Mouse (Mus musculus) liver, embryonic 16.5 days (tissue): ENCODE measurements around the gene Gm5592. TPM values are rescaled to one million over a fixed set of nuclear protein-coding genes. Genes with fewer than 3 reads are reported as not detected.
"Not testable (repeated sequence)": the region's sequence is repeated elsewhere in the genome, so short reads cannot be mapped to it uniquely, and the experiment has no call there.

Experiments used
- ATAC-seq: fragments of 200-750 bp; cut with Nextera tagmentation; 2 replicates; pipeline ENCODE4 v1.8.0; 2017; ENCODE audit warnings: low read depth, mild to moderate bottlenecking, moderate number of reproducible peaks, moderate library complexity
- H3K27ac ChIP-seq: fragments of 300-500 bp; sonication (generic); 2 replicates; pipeline ENCODE4 v1.5.1; 2014; ENCODE audit warnings: mild to moderate bottlenecking, low read length
- H3K27me3 ChIP-seq: fragments of 300-500 bp; sonication (generic); 2 replicates; pipeline ENCODE4 v1.6.1; 2014; ENCODE audit warnings: low read depth, low read length, mixed read lengths; ENCODE audit not compliant: control insufficient read depth, insufficient read depth
- H3K36me3 ChIP-seq: fragments of 300-500 bp; sonication (generic); 2 replicates; pipeline ENCODE4 v1.6.1; 2014; ENCODE audit warnings: mild to moderate bottlenecking; ENCODE audit not compliant: control insufficient read depth, insufficient read depth
- H3K4me1 ChIP-seq: fragments of 300-500 bp; sonication (generic); 2 replicates; pipeline ENCODE4 v1.6.1; 2014; ENCODE audit warnings: low read depth, low read length, mixed read lengths; ENCODE audit not compliant: control insufficient read depth
- H3K4me2 ChIP-seq: fragments of 300-500 bp; sonication (generic); 2 replicates; pipeline ENCODE4 v1.6.1; 2014; ENCODE audit warnings: low read depth, low read length, mixed read lengths
- H3K4me3 ChIP-seq: fragments of 300-500 bp; sonication (generic); 2 replicates; pipeline ENCODE4 v1.5.1; 2014; ENCODE audit warnings: low read depth, mild to moderate bottlenecking, low read length
- H3K9ac ChIP-seq: fragments of 300-500 bp; sonication (generic); 2 replicates; pipeline ENCODE4 v1.6.1; 2014; ENCODE audit warnings: low read depth, low read length
- H3K9me3 ChIP-seq: fragments of 300-500 bp; sonication (generic); replicated peaks from 2 replicates; pipeline ENCODE4 v1.6.1; 2016; ENCODE audit warnings: low read length; ENCODE audit not compliant: control insufficient read depth
- WGBS: fragments of 180-500 bp; shearing (Covaris S2); extraction: QIAGEN DNeasy Blood & Tissue Kit; methylation state at CpG from one replicate; pipeline ENCODE4 v1.1.7; 2014; ENCODE audit not compliant: insufficient replicate concordance; 5-methylcytosine and 5-hydroxymethylcytosine counted together
- polyA plus RNA-seq: library from polyadenylated mRNA; unstranded; fragments of >200 nt; fragmentation: Nextera tagmentation; extraction: Ambion mirVana; gene quantifications from 2 replicates; pipeline ENCODE4 v1.2.1, GENCODE M21; 2015

Gene Gm5592
- polyA plus RNA-seq, result not detected in 2 replicates

DNA sequence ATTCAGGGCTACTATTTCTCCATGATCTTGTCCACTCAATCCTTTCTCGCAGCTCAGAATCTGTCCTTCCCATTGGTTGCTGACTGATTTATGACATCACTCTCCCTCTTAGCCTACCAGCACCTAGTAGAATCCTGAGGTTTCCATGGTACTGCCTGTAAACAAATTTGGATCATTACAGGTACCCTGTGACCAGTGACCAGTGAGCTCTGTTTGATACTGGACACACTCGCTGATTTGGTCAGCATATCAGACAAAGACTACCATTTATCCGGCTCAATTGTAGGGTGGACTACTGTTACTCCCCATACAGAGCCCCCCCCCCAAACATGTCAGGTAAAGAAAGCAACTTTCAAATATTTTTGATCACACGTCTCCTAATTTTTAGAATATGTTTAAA is at the start of gene Gm5592:
TSS of gene Gm5592 (plus strand) at position 301 of the 400 bp plus-strand sequence.
- not testable (repeated sequence) for H3K27me3 ChIP-seq, H3K4me3 ChIP-seq, H3K9ac ChIP-seq, H3K9me3 ChIP-seq, ATAC-seq, H3K4me2 ChIP-seq, H3K36me3 ChIP-seq, H3K27ac ChIP-seq, H3K4me1 ChIP-seq
- 69% methylated on average over 4 of the region's 4 CpGs for WGBS

- not testable (repeated sequence) for ATAC-seq, H3K27ac ChIP-seq, H3K4me1 ChIP-seq, H3K9me3 ChIP-seq, H3K36me3 ChIP-seq, H3K4me3 ChIP-seq, H3K4me2 ChIP-seq, H3K9ac ChIP-seq, H3K27me3 ChIP-seq
- 78% methylated on average over 2 of the region's 2 CpGs for WGBS
Measured at GRCm38 (mm10) chr7:41155806-41156205, 2.2 kb downstream of the Gm5592 start.

GRCm38 (mm10) chr7:41157879-41158278 is 4.2 kb downstream of the Gm5592 start:
- H3K36me3 ChIP-seq, H3K27me3 ChIP-seq, H3K4me2 ChIP-seq, ATAC-seq, H3K9me3 ChIP-seq, H3K27ac ChIP-seq, H3K9ac ChIP-seq, H3K4me3 ChIP-seq, H3K4me1 ChIP-seq: not testable (repeated sequence)
- WGBS, result no CpG with 5 or more reads among the region's 1 CpGs

GRCm38 (mm10) chr7:41158562-41158961 is 4.9 kb downstream of the Gm5592 start:
- H3K4me2 ChIP-seq, H3K36me3 ChIP-seq, H3K9ac ChIP-seq, ATAC-seq, H3K4me1 ChIP-seq, H3K9me3 ChIP-seq, H3K27me3 ChIP-seq, H3K4me3 ChIP-seq, H3K27ac ChIP-seq: not testable (repeated sequence)
- 44% methylated on average over 2 of the region's 2 CpGs for WGBS

DNA sequence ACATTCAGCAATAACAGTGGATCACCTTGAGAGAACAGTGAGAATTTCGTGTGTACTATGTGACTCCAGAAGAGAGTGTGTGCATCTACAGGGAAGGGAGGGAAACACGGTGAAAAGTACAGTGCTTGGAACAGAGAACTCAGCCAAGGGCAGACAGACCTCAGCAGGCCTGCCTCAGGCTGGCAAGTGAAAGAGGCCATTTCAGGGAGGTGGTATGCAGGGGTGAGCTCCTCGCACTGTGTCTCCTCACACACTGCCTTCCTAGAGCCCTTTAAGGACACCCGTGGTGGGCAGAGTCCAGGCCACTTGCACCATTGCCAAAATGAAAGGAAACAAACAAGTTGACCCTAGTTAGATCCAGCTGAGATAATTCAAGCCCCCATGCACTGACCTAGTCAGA is 40.0 kb downstream of the Gm5592 start:
- Histone ChIP-seq H3K4me1 (no peaks in the 10 kb centered on the region), H3K9ac (no peak overlapping the region), H3K4me2 (no peak overlapping the region), H3K9me3 (no peaks in the 10 kb centered on the region), H3K36me3 (no peaks in the 10 kb centered on the region), H3K27ac (no peak overlapping the region), H3K27me3 (no peaks in the 10 kb centered on the region), H3K4me3 (no peak overlapping the region)
- no peak for ATAC-seq
- WGBS, result 38% methylated on average over 4 of the region's 4 CpGs

Other genes with a start within 250 kb of the Gm5592 start
- not detected in 2 replicates for gene 4930433I11Rik, start 166.3 kb upstream of the Gm5592 start, polyA plus RNA-seq
- not detected in 2 replicates for gene Gm4884, start 121.1 kb upstream of the Gm5592 start, polyA plus RNA-seq
- gene AI987944, start 239.5 kb downstream of the Gm5592 start, polyA plus RNA-seq, result 5.3 and 5.7 TPM in 2 replicates